Mouse (Mus musculus) mesoderm, embryonic 11.5 days (tissue): Measurements from ENCODE around the gene Trim37.

Experiments used
- DNase-seq: peaks from one replicate; pipeline ENCODE4 v3.0.0-alpha.2; 2012; ENCODE audit warnings: low read depth, low spot score

Gene Trim37

DNA sequence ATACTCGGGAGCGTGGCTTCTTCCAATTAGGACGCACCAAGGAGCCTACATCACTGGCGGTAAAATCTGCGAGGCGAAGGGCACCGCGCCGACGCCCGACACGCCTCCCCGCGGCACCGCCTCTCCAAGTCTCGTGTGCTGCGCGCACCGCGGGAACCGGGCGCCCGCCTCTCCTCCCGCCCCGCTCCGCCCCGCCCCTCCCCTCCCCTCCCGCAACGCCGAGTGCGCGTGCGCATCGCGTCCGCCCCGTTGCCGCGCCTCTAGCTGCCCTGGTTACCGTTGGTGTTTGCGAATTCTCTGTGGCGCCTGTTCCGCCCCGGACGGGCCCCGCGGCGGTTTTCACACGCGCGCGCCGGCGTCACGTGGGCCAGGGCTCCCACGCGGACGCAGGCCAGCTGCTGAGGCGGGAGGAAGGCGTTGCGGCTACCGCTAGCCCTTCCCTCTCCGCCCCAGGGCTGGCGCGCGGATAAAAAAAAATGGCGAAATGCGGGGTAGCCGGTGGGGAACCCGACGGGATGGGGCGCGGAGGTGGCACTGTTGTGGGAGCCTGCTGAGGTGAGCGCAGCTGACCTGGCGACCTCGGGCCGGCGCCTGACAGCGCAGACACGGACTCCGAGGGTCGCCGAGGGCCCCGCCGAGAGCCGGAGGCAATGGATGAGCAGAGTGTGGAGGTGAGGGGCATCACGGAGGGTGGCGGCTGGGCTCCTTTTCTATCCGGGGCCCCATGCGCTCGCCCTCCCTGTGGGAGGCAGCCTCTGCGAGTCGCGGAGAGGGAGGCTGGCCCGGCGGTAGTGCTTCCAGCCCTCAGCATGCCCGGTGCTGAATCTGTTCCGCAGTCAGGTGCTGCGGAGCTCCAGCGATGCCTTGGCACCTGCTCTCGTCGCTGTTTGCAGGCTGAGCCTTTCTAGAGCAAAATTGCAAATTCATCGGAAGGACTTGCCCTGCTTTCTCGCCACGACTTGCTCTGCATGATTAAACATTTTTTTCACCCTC, at the start of gene Trim37:
TSS of gene Trim37 (plus strand) at position 254 of the 993 bp plus-strand sequence.
- DNase-seq = peak; percentile 94

DNA sequence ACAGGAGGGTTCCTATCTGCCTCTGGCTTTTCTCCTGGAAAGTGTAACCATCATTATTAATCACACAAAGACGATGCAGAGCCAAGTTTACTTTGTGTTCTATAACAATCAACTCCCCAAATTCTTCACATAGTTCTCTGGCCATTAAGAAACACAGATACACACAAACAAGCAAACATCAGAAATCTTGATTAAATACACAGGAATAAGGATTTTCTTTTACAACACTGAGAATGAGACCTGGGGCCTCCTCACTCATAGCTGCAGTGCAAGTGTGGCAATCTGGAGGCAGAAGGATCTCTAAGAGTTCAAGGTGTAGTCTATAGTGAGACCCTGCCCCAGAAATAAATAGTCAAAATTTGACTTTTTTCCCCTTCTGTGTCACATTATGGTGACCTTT, 43.2 kb upstream of the Trim37 start:
- DNase-seq = no peak

DNA sequence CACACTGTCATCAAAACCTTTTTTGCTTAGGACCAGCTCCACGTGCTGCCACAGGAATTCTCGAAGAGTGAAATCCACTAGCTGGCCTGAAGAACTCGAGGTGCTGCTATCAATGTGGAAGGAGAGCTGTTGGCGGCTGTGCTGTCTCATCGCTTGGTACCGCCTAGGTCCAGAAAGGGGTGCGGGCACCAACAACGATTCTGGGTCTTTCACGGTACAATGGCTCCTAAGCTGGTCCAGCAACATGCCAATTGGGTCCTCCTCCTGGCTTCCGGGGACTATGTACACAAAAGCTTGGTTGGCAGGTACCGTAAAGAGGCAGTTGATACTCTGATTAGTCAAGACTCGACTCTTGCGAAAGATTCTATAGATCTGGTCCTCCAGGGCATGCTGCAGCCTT, 41.4 kb upstream of the Trim37 start:
- DNase-seq = no peak

DNA sequence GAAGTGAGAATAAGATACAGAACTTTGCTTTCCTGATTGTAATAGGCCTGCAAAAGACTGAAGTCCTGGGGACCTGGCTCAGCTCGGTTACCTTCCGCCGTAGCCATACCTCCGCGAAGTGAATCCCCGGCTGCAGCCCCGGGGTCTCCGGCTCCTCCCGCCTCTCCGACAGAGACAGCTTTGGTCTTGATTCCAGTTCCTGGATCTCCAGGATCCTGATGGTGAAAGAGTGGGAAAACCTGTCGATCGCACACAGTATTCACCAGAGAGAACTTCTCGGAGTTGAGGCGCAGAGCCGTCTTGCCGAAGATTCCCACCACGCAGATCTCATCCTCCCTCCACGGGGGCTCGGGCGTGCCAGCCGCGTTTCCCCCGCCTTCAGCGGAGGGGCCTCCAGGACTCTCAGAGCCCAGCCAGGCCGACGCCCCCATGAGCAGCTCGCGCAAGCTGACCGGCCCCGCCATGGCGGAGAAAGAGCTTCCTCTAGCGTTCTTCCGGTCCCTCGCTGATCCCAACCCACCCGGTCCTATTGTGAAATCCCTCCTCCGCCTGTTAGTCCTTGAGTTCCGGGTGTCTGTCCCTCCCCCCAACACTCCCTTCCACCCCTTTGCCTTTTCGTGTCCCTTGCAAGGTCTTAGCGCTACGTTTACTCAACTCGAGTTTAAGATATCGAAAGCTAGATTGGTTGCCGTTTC, 40.4 kb upstream of the Trim37 start, which contains the start of gene Smg8:
TSS of gene Smg8 (minus strand) at position 485 of the 695 bp plus-strand sequence.
- DNase-seq = peak; percentile 83

DNA sequence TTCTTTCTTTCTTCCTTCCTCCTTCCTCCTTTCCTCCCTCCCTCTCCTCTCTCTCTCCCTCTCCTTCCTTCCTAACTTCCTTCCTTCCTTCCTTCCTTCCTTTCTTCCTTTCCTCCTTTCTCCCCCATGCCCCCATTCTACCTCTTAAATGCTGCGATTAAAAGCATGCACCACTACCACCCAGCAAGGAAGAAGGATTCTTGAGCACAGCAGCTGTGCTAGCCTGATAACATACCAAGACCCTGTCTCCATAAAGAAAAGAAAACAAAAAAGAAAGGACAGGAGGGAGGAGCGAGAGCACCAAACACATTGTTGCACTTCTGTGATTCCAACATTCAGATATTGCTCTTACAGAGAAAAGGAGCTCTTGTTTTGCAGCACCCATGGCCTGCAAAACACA, 39.7 kb upstream of the Trim37 start:
- no peak for DNase-seq

DNA sequence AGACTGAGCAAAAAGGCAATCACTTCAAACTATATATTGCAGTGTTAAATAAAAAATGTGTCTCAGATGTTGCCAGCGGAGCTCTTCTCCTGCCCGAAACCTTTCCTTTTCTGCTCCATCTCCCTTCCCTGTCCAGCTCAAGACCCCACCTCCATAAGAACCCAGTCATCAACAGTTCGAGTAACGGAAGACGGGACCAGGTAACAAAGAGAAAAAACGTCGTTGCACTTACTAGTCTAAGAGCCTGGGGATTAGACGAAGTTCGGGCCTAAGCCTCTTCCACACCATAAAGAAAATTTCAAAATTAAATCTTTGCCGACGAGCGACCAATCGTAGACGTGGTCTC, 18.5 kb upstream of the Trim37 start, which contains the start of gene Prr11:
TSS of gene Prr11 (minus strand) at position 300 of the 346 bp plus-strand sequence.
- DNase-seq = no peak

DNA sequence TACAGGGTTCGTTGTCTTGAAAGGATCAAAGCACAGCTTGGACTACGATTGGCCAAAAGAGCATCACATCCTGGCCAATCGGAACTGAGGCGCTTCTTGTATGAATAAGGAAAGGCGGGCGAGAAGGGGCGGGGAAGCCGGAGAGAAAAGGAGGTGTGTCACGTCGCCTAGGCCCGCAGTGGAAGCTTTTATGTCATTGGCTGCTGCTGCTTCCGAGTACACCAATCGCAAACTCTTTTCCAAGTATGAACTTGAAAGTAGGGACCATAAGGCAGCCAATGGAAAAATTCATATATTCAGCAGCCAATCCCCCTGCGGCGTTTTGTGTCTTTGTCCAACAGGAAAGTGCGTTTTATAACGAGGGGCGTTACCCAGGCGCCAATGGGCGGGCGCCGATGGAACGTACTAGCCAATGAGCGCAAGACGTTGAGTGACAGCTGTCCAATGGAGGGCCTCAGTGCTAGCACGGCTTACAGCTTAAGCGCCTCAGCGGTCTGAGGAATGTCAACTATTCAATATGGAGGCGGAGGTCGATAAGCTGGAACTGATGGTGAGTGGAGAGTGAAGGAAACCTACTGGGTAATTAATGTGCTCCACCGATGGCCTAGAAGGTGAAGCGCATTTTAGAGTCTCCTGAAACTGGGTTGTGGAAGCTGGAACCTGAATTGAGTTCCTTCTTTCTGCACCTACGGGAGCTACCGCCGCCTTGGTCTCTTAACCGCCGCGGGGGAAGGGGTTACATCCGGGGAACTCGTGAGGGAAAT, 17.9 kb upstream of the Trim37 start, which contains the start of gene Ska2:
TSS of gene Ska2 (plus strand) at position 480 of the 764 bp plus-strand sequence.
- DNase-seq = peak; percentile 100

DNA sequence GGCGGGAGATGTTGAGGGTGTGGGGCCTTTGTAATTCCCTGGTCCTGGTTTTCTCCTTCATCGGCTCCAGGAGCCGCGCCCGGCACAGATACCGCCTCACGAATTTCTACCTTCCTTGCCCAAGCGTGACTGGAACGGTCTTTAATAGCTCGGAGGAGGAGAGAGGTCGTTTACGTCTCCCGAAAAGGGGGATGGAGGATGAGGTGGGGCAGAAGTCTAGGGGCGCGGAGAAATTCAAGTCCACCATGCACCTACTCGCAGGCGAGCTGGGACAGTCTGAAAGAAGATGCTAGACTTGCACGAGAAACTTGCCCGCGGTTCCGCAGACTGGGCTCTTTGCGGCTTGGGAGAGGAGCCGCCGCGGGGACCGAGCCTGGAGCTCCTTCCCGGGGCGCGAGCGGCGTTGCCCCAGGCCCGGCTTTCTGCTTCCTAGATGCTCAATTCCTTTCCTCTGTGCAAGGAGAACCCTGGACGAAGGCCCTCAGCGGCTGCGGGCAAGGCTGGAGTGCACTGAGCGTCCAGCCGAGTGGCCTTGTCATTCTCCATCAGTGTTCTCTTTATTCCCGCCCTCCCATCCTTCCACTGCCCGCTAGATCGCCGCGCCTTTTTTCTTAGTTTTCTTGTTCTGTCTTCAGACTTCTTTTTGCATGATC, 17.2 kb upstream of the Trim37 start:
- peak; percentile 45 for DNase-seq

DNA sequence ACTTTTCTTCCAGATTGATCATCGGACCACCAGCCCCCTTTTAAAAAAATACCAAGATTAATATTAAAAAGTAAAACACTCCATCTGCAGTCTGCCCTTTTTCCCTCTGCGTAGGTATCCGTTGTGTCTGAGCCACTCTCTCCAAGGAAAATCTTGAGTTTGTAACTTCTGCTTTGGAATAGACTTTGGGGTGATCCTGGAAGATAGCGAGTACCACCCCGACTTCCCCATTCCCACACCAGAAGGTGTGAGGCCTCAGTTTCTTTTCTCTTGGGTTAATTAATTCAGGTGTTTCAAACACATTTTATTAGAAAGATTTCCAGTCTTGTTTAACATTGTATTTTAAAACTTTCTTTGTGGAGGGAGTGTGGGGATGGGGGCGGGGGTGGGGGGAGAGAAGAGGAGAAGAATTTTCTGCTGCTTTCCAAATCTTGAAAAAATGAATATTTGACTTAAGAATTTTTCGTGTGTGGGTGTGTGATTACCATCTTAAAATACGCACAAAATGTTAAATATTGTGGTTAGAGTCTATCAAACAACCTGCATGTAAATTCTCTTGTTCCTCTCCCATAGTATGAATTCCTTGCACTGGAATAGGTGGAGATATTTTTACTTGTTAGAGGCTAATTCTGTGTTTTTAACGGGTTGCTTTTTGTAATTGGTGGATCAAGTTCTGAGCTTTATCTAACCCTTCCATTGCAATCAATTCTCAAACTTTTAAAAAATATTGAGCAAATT, 16.5 kb upstream of the Trim37 start:
- DNase-seq = no peak

DNA sequence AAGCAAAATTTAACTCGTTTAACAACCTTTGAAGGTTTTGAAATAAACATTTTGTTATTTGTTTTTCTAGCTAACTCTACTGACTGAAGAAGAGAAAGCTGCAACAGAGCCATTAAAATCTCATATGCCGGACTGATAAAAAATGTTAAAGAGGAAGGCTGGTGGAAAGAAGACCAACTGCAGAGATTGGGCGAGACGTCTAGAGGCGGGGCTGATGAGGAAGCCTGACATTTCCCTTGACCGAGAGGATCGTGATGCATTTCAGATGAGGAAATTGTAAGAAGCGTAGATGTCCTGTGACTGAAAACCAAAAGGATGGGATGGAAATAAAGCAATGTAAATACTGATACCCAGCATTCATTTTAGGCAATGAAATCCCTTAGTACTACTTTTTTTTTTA, 5.0 kb upstream of the Trim37 start:
- no peak for DNase-seq

DNA sequence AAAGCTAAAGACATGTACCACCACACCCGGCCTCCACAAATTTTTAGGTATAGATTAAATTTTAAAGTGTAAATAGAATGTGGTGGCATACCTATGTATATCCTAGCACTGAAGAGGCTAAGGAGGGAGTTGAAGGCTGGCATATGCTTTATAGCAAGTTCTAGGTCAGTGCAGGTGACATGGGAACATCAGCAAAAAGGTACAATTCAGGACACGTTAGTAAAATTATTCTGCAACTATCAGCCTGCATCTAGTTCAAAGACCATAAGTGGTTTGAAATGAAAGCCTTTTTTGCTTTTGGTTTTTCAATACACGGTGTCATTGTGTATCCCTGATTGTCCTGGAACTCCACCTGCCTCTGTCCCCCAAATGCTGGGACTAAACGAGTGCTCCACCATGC, 1.3 kb upstream of the Trim37 start:
- no peak for DNase-seq

DNA sequence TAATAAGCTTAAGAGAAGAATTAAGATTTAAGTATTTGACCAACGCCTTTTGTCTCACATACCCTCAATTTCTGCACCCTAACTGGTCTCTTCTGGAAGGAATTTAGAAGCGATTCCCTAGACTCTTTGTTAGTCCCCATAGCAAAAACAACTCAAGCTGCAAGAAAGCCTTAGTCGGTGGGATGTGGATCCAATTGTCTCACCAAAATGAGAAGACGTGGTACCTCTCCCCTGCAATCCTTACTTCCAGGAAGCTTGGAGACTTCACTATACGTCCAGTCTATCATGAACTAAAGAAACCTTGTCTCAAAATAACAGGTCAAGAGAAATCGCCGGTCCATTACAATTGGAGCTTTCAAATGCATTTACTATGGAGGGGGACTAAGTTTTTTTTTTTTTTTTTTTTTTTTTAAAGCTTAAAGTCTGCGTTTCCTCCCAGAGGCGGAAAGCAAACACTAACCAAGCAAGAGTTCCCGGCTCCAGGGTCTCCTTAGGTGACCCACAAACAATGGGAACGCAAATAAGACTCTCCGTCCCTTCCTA, 525 bp upstream of the Trim37 start:
- no peak for DNase-seq

DNA sequence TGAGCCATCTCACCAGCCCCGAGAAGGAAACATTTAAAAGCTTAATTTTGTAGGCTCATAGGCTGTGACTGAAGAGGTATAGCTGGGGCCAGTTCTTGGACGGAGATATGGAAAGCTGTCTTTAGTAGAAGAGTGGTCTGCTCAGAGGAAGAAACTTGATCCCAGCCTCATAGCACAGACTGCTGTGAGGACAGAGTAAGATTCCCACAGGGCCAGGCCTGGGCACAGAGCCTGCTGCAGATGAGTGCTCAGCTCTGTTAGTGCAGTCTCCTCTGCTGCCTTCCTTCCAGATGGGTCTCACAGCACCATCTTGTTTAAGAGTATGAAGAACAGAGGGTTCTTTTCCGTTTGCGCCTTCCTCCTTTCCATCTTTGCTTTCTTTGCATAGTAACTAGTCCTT, 9.4 kb downstream of the Trim37 start:
- no peak for DNase-seq

DNA sequence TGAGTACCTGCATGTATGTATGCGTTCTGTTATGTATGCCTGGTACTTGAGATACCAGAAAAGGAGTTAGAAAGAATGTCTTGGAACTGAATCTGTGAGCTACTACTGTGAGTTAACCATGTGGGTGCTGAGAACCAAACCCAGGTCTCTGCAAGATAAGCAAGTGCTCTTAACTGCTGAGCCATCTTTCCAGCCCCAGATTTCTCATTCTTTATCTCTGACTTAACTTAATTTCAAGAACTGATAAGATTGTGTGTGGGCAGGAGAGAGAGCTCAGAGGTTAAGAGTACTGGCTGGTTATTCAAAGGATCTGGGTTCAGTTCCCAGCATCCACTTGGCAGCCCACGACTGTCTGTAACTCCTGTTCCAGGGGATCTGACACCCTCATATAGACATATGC, 31.1 kb downstream of the Trim37 start:
- no peak for DNase-seq

DNA sequence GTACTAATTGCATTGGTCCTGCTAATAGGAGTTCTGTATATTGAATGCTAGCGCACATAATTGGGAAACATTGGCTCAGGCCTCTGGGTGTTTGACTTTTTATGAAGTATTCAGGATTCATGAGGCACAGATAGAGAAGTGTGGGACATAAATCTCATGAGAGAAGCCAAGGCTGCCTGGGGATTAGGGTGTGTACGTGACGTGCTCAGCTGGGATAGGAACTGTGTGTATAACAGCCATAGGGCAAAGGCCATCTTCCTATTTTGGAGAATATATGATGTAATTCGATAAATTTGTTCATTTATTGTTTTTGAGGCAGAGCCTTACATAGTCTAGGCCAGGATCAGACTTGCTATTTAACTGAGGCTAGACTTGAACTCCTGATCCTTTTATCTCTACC, 35.8 kb downstream of the Trim37 start:
- no peak for DNase-seq

DNA sequence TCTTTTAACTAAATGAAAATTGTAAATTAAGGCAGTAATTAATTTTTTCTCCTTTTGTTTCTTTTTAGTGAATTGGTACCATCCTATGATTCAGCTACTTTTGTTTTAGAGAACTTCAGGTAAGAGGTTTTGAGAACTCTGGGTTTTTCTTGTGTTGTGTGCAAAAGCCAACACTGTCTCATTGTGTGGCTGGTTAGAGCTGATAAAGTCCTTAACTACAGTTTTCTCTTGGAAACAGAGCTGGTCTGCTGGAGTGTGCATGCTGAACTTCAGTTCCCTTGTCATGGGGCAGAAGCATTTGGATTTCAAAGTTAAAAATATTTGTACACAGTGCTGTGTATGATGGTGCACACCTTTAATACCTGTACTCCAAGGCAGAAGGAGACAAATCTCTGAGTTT, 36.9 kb downstream of the Trim37 start:
- no peak for DNase-seq

DNA sequence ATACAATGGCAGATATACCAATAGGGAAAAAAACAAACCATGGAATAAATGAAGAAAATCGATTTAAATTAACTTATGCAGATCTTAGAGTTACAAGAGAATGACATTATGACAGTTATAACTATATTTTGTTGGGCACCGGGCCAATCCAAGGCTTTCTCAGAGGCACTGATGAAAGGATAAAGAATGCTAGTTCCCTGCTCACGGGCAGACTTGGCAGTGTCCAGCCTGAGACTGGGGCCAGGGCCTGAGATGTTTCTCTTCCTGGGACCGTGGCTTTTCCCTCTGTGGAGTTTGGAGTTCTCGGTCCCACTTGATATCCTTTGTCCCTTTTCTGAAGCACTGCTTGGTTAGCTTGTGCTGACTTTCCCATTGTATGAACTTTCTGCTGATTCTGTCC, 46.7 kb downstream of the Trim37 start:
- no peak for DNase-seq

DNA sequence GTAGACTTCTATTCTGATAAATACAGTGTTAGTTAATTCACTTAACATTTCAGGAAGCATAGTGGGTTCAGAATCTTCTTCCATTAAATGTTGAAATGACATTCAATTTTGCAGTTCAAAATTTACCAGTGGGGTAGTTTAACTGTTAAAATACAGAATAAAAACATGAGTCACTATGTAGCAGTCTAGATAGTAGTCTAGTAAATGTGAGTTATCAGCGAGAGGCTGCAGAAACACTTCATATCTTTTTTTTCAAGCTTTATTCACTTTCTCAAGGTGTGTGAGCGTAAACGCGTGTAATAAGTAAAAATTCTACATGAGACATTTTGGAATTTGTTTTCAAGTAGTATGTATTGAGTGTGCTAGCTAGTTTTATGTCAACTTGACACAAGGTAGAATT, 48.2 kb downstream of the Trim37 start:
- DNase-seq = no peak

DNA sequence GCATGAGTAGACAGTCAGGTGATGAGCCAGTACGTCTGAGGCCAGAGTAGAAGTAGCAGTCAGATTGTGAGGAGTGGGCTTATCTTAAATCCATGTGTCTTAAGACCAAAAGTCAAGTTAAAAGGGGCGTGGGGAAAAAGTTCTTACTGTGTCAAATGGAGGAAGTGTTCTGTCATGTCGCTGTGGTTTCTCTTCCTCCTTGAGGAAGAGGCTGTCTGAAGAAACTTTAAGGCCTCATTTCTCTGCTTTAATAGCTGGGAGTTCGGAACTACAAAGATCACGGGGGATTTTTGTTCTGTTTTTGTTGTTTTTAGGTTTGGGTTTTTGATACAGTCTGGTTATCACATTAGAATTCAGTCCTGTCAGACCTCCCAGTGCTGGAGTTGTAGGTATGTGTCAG, 85.4 kb downstream of the Trim37 start:
- no peak for DNase-seq

DNA sequence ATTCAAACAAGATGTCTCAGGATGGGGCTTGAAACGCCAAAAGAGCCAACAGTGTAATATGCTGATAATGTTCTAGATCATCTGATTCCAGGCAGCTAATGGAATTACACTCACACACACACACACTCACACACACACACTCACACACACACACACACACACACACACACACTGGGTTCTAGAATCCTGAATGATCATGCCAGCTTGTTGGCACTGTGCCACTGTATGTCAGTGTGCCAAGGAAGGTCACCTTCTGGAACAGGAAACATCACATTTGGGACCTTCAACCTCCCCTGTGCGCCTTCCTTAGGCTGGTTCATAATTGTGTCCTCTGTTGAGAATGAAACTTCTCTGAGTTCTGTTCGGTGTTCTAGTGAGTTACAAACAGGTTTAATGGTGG, 95.8 kb downstream of the Trim37 start:
- DNase-seq = no peak
